Comparison of ENCODE assay signal across 13 mouse cellular contexts in genomic region chr3:151417688-151418572, GRCm38 (mm10). TPM values are rescaled to one million over a fixed set of nuclear protein-coding genes. Genes with fewer than 3 reads are reported as not detected.
DNase-seq lines count a peak whose midpoint lies in the region; ATAC-seq and TF ChIP-seq lines count a peak whose summit lies in the region.
"Had no signal": no experiment of that assay in that cellular context is flagged by ENCODE, and none has a peak within 500 bp of the region (broad histone marks: within the 10 kb centered on the region; RNA-seq: fewer than 3 reads in every experiment).

No protein-coding gene starts in this region.

- no peaks in the 10 kb centered on the region for H3K9me3 ChIP-seq in midbrain, embryonic 15.5 days
- H3K9me3 ChIP-seq: embryonic facial prominence, embryonic 10.5 days; midbrain, embryonic 12.5 days had no signal

- no peaks in the 10 kb centered on the region for H3K36me3 ChIP-seq in midbrain, embryonic 15.5 days (replicated peaks)
- H3K36me3 ChIP-seq: embryonic facial prominence, embryonic 10.5 days; midbrain, embryonic 12.5 days had no signal

- no peak for DNase-seq in gastrocnemius, adult 2 months
- DNase-seq in gastrocnemius, adult 8-10 months (ENCODE audit: low spot score in 2 of 2) = no peak
- DNase-seq in kidney, adult 9 months = peak; percentile 15
- no peak for DNase-seq in kidney, postnatal 25 days
- DNase-seq in frontal cortex, postnatal 25 days (ENCODE audit: low spot score in 2 of 2) = no peak
- DNase-seq in spleen, postnatal 36 days (ENCODE audit: low spot score in 2 of 2) = no peak
- DNase-seq: layer of hippocampus, postnatal 36 days; lung, embryonic 14.5 days had no signal

- H3K9ac ChIP-seq in midbrain, embryonic 15.5 days = no peak overlapping the region
- H3K9ac ChIP-seq: lung, embryonic 14.5 days; midbrain, embryonic 12.5 days had no signal

- H3K27me3 ChIP-seq in midbrain, embryonic 15.5 days (replicated peaks) = no peaks in the 10 kb centered on the region
- H3K27me3 ChIP-seq: midbrain, embryonic 12.5 days; Patski had no signal

- no peak for TF ChIP-seq CTCF in gastrocnemius, adult 2 months (IDR thresholded peaks at IDR 0.05)

- H3K4me1 ChIP-seq in brown adipose tissue, adult 24 weeks (ENCODE audit: control insufficient read depth, insufficient read depth, insufficient read length, low read length) = peaks cover 4% of the 10 kb centered on the region
- H3K4me1 ChIP-seq in midbrain, embryonic 15.5 days = no peaks in the 10 kb centered on the region
- H3K4me1 ChIP-seq: embryonic facial prominence, embryonic 10.5 days; midbrain, embryonic 12.5 days had no signal

- H3K4me3 ChIP-seq in gastrocnemius, adult 2 months = peak overlapping the region; percentile 37
- H3K4me3 ChIP-seq in brown adipose tissue, adult 24 weeks (ENCODE audit: insufficient read depth, low read depth, low read length) = no peak overlapping the region
- H3K4me3 ChIP-seq in midbrain, embryonic 15.5 days = no peak overlapping the region
- H3K4me3 ChIP-seq: embryonic facial prominence, embryonic 10.5 days; midbrain, embryonic 12.5 days had no signal

- 0 out of 2 replicates have a peak overlapping the region, but pooled peaks have one; percentile 6 for H3K4me2 ChIP-seq in midbrain, embryonic 15.5 days
- H3K4me2 ChIP-seq: lung, embryonic 14.5 days; midbrain, embryonic 12.5 days had no signal

- intact Hi-C loops in gastrocnemius, adult 2 months (cut with DNase I) = loop anchor here (5.0 kb wide), 1 partner anchor 86 kb away; no protein-coding TSS in a partner anchor

- H3K27ac ChIP-seq in gastrocnemius, adult 2 months = peak overlapping the region; percentile 73
- peak overlapping the region; percentile 88 for H3K27ac ChIP-seq in brown adipose tissue, adult 24 weeks (replicated peaks; ENCODE audit: low read depth, low read length)
- H3K27ac ChIP-seq in midbrain, embryonic 15.5 days = no peak overlapping the region
- H3K27ac ChIP-seq: embryonic facial prominence, embryonic 10.5 days; midbrain, embryonic 12.5 days had no signal

- ATAC-seq in midbrain, embryonic 15.5 days (replicated peaks) = no peak
- ATAC-seq: Patski had no signal

- WGBS in midbrain, embryonic 15.5 days = 59% methylated on average over 12 of the region's 12 CpGs

RNA-seq across cellular contexts. Expression of gene Adgrl4, which starts 19.8 kb away (rescaled TPM):
- total RNA-seq in gastrocnemius, adult 2 months (2021) = 10 to 100 TPM; 22.1 to 27.4 TPM
- total RNA-seq in gastrocnemius, adult 8-10 months (2022) = 10 to 100 TPM; 11.0 to 17.7 (median 15.8) TPM
- polyA plus RNA-seq in brown adipose tissue, adult 24 weeks (2012; ENCODE audit: insufficient read depth, insufficient read length, missing spikeins) = 25.6 and 34.0 TPM in 2 replicates
- polyA plus RNA-seq in midbrain, embryonic 15.5 days (2015; fragmentation: Nextera tagmentation; extraction: Ambion mirVana) = 14.0 and 15.0 TPM in 2 replicates
- polyA plus RNA-seq: Patski had no signal
